Mouse (Mus musculus): ENCODE data around the gene Crtam.

GRCm38 (mm10) chr9:41043641-41044040, 39.2 kb upstream of the Crtam start:
- TF ChIP-seq POLR2A (IDR thresholded peaks at IDR 0.05; ENCODE audit: low read depth, low read length) (no peak), CTCF (IDR thresholded peaks at IDR 0.05; ENCODE audit: borderline replicate concordance, insufficient read depth, low read length) (no peak)

Measured in embryonic fibroblast, embryonic 13.5 days (primary cell).